11 mouse cellular contexts compared by ENCODE assay signal in genomic region chr13:48858779-48859178, GRCm38 (mm10). TPM values are rescaled to one million over a fixed set of nuclear protein-coding genes. Genes with fewer than 3 reads are reported as not detected.
DNase-seq lines count a peak whose midpoint lies in the region; ATAC-seq and TF ChIP-seq lines count a peak whose summit lies in the region.
"Had no signal": no experiment of that assay in that cellular context is flagged by ENCODE, and none has a peak within 500 bp of the region (broad histone marks: within the 10 kb centered on the region; RNA-seq: fewer than 3 reads in every experiment).

No protein-coding gene starts in this region.

- no peaks in the 10 kb centered on the region for H3K36me3 ChIP-seq in kidney, embryonic 16.5 days (ENCODE audit: insufficient read depth, low read length)
- H3K36me3 ChIP-seq in neural tube, embryonic 12.5 days = peaks cover 4% of the 10 kb centered on the region; the same call in 1 of the 2 replicates
- peaks cover 4% of the 10 kb centered on the region; the same call in 1 of the 2 replicates for H3K36me3 ChIP-seq in limb, embryonic 13.5 days

- no peaks in the 10 kb centered on the region for H3K9me3 ChIP-seq in kidney, embryonic 16.5 days (ENCODE audit: low read length)
- H3K9me3 ChIP-seq in neural tube, embryonic 12.5 days = no peaks in the 10 kb centered on the region
- no peaks in the 10 kb centered on the region for H3K9me3 ChIP-seq in limb, embryonic 13.5 days

- intact Hi-C loops in gastrocnemius, adult 2 months (cut with DNase I) = no loop called here
- intact Hi-C loops in gastrocnemius, postnatal 36 days (cut with DNase I) = no loop called here
- intact Hi-C loops in gastrocnemius, postnatal 14 days (cut with DNase I; ENCODE audit: low total_unique reads) = loop anchor here (10.0 kb wide), 1 partner anchor 146 kb away; no protein-coding TSS in a partner anchor

- peak overlapping the region; percentile 59; the same call in 1 of the 2 replicates for H3K27ac ChIP-seq in gastrocnemius, adult 2 months
- H3K27ac ChIP-seq in kidney, embryonic 16.5 days (ENCODE audit: low read length) = no peak overlapping the region
- no peak overlapping the region for H3K27ac ChIP-seq in neural tube, embryonic 12.5 days
- no peak overlapping the region for H3K27ac ChIP-seq in limb, embryonic 13.5 days

- peak; percentile 37 for DNase-seq in gastrocnemius, adult 2 months
- no peak for DNase-seq in gastrocnemius, postnatal 36 days
- DNase-seq in kidney, postnatal 36 days = no peak
- no peak for DNase-seq in neural tube, embryonic 10.5 days (ENCODE audit: extremely low spot score, low spot score)
- no peak for DNase-seq in gastrocnemius, postnatal 14 days
- DNase-seq: adrenal gland, adult 8-10 months; cerebellum, adult 11 months; layer of hippocampus, postnatal 36 days had no signal

- H3K4me2 ChIP-seq in kidney, embryonic 16.5 days (replicated peaks; ENCODE audit: low read depth, low read length) = no peak overlapping the region
- H3K4me2 ChIP-seq in neural tube, embryonic 12.5 days (replicated peaks) = no peak overlapping the region
- H3K4me2 ChIP-seq in limb, embryonic 13.5 days (replicated peaks) = no peak overlapping the region

- no peaks in the 10 kb centered on the region for H3K27me3 ChIP-seq in kidney, embryonic 16.5 days (ENCODE audit: insufficient read depth, low read length)
- no peaks in the 10 kb centered on the region for H3K27me3 ChIP-seq in neural tube, embryonic 12.5 days (replicated peaks)
- no peaks in the 10 kb centered on the region for H3K27me3 ChIP-seq in limb, embryonic 13.5 days

- 48% methylated on average over 4 of the region's 4 CpGs for WGBS in kidney, embryonic 16.5 days
- WGBS in neural tube, embryonic 12.5 days = 71% methylated on average over 4 of the region's 4 CpGs
- WGBS in limb, embryonic 13.5 days = 72% methylated on average over 4 of the region's 4 CpGs

- 0 out of 2 replicates have a peak, but pooled peaks have one; percentile 24 for ATAC-seq in kidney, embryonic 16.5 days (ENCODE audit: low FRiP score, low TSS enrichment)
- ATAC-seq in neural tube, embryonic 12.5 days (ENCODE audit: low FRiP score, low read depth) = no peak
- ATAC-seq in limb, embryonic 13.5 days (ENCODE audit: low FRiP score, low read depth) = no peak

- no peak overlapping the region for H3K4me3 ChIP-seq in gastrocnemius, adult 2 months
- H3K4me3 ChIP-seq in kidney, embryonic 16.5 days (ENCODE audit: low read length) = no peak overlapping the region
- no peak overlapping the region for H3K4me3 ChIP-seq in neural tube, embryonic 12.5 days
- no peak overlapping the region for H3K4me3 ChIP-seq in limb, embryonic 13.5 days

- H3K9ac ChIP-seq in kidney, embryonic 16.5 days (replicated peaks; ENCODE audit: low read length) = no peak overlapping the region
- 0 out of 2 replicates have a peak overlapping the region, but pooled peaks have one; percentile 13 for H3K9ac ChIP-seq in neural tube, embryonic 12.5 days
- H3K9ac ChIP-seq in limb, embryonic 13.5 days = 0 out of 2 replicates have a peak overlapping the region, but pooled peaks have one; percentile 0

- H3K4me1 ChIP-seq in kidney, embryonic 16.5 days (ENCODE audit: insufficient read depth, low read length) = peaks cover 20% of the 10 kb centered on the region
- H3K4me1 ChIP-seq in neural tube, embryonic 12.5 days = peaks cover 53% of the 10 kb centered on the region
- H3K4me1 ChIP-seq in limb, embryonic 13.5 days = peaks cover 62% of the 10 kb centered on the region

- no peak for TF ChIP-seq CTCF in gastrocnemius, adult 2 months (IDR thresholded peaks at IDR 0.05)

RNA-seq across cellular contexts. Expression of gene Phf2, which starts 12.1 kb away (rescaled TPM):
- total RNA-seq in gastrocnemius, adult 2 months (2021) = 10 to 100 TPM; 33.8 to 34.7 TPM
- 10 to 100 TPM; 23.7 to 28.5 TPM for total RNA-seq in gastrocnemius, postnatal 36 days (2021)
- 7.0 and 7.9 TPM in 2 replicates for polyA plus RNA-seq in kidney, embryonic 16.5 days (2015; fragmentation: Nextera tagmentation; extraction: Ambion mirVana)
- 9.6 and 10.9 TPM in 2 replicates for polyA plus RNA-seq in neural tube, embryonic 12.5 days (2016; fragmentation: Nextera tagmentation; extraction: Ambion mirVana)
- polyA plus RNA-seq in limb, embryonic 13.5 days (2015; fragmentation: Nextera tagmentation; extraction: Ambion mirVana) = 10.7 and 10.9 TPM in 2 replicates
- 10 to 100 TPM; 21.5 to 22.3 TPM for total RNA-seq in gastrocnemius, postnatal 14 days (2021)
